Mouse (Mus musculus): ENCODE measurements at regions not wholly inside any gene's neighbourhood (a gene's known extent, or its start where the extent isn't known, plus 50 kb on each side); places are given as distances from the start of the nearest gene placed in this dataset.

- TF ChIP-seq POLR2A (IDR thresholded peaks at IDR 0.05; ENCODE audit: extremely low read depth, insufficient read depth, low read length) (no peak), CTCF (IDR thresholded peaks at IDR 0.05; ENCODE audit: low read depth, low read length) (no peak)
Observed at GRCm38 (mm10) chr4:103475596-103475995, 143.6 kb upstream of the Dab1 start.
